20 mouse cellular contexts compared by ENCODE assay signal in the genomic region with DNA sequence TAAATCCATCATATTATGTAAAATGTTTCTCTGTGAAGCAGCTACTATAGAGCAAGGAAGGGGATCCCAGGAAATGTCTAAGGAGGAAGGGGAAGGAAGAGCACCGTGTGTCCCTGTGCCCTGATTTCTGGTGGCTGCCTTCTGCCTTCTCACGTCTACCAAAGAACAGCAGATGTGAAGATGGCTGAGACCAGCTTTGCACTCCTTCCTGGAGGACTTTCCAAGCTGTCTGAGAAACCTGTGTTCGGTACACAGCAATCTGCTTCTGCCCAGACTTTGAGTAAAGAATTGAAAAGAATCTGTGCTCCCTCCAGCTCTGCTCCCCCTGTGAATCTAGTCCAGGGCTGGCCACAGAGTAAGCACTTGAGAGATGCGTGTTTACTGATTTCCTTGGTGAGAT.
"Had no signal": no experiment of that assay in that cellular context is flagged by ENCODE, and none has a peak within 500 bp of the region (broad histone marks: within the 10 kb centered on the region; RNA-seq: fewer than 3 reads in every experiment).

No protein-coding gene starts in this region.

- H3K4me1 ChIP-seq: liver, embryonic 12.5 days; liver, embryonic 15.5 days; lung, embryonic 15.5 days; midbrain, embryonic 12.5 days; midbrain, embryonic 15.5 days; neural tube, embryonic 12.5 days; neural tube, embryonic 15.5 days; stomach, embryonic 15.5 days had no signal

- H3K27ac ChIP-seq: left cerebral cortex, adult 2 months; liver, embryonic 12.5 days; liver, embryonic 15.5 days; lung, embryonic 15.5 days; midbrain, embryonic 12.5 days; midbrain, embryonic 15.5 days; neural tube, embryonic 12.5 days; neural tube, embryonic 15.5 days; stomach, embryonic 15.5 days had no signal

- DNase-seq: kidney, adult 18-20 months; kidney, adult 9 months; kidney, postnatal 14 days; kidney, postnatal 4 days; lung, adult 18-20 months; lung, postnatal 10 days; lung, postnatal 4 days; right cerebral cortex, postnatal 25 days; spleen, adult 18-20 months; thymus, postnatal 25 days had no signal

- H3K36me3 ChIP-seq: liver, embryonic 12.5 days; liver, embryonic 15.5 days; lung, embryonic 15.5 days; midbrain, embryonic 12.5 days; midbrain, embryonic 15.5 days; neural tube, embryonic 12.5 days; neural tube, embryonic 15.5 days; stomach, embryonic 15.5 days had no signal

- H3K27me3 ChIP-seq: liver, embryonic 12.5 days; liver, embryonic 15.5 days; lung, embryonic 15.5 days; midbrain, embryonic 12.5 days; midbrain, embryonic 15.5 days; neural tube, embryonic 12.5 days; neural tube, embryonic 15.5 days; stomach, embryonic 15.5 days had no signal

- H3K9me3 ChIP-seq: liver, embryonic 15.5 days; lung, embryonic 15.5 days; midbrain, embryonic 15.5 days; neural tube, embryonic 15.5 days; stomach, embryonic 15.5 days had no signal

- H3K4me3 ChIP-seq: left cerebral cortex, adult 2 months; liver, embryonic 12.5 days; liver, embryonic 15.5 days; lung, embryonic 15.5 days; midbrain, embryonic 12.5 days; midbrain, embryonic 15.5 days; neural tube, embryonic 12.5 days; neural tube, embryonic 15.5 days; stomach, embryonic 15.5 days had no signal

- H3K4me2 ChIP-seq: liver, embryonic 12.5 days; liver, embryonic 15.5 days; lung, embryonic 15.5 days; midbrain, embryonic 12.5 days; midbrain, embryonic 15.5 days; neural tube, embryonic 12.5 days; neural tube, embryonic 15.5 days; stomach, embryonic 15.5 days had no signal

- H3K9ac ChIP-seq: liver, embryonic 12.5 days; liver, embryonic 15.5 days; lung, embryonic 15.5 days; midbrain, embryonic 12.5 days; midbrain, embryonic 15.5 days; neural tube, embryonic 12.5 days; neural tube, embryonic 15.5 days; stomach, embryonic 15.5 days had no signal

- ATAC-seq: intestine, embryonic 16.5 days; liver, embryonic 12.5 days; midbrain, embryonic 15.5 days had no signal
